Mouse (Mus musculus) frontal cortex, postnatal 14 days (tissue): Measurements from ENCODE around the gene Fpgt.

Experiments used
- DNase-seq, 2 experiments: peaks; one replicate each; pipeline ENCODE4 v3.0.0; 2022; ENCODE audit warnings: low spot score in 2 of 2

Fpgt gene

DNA sequence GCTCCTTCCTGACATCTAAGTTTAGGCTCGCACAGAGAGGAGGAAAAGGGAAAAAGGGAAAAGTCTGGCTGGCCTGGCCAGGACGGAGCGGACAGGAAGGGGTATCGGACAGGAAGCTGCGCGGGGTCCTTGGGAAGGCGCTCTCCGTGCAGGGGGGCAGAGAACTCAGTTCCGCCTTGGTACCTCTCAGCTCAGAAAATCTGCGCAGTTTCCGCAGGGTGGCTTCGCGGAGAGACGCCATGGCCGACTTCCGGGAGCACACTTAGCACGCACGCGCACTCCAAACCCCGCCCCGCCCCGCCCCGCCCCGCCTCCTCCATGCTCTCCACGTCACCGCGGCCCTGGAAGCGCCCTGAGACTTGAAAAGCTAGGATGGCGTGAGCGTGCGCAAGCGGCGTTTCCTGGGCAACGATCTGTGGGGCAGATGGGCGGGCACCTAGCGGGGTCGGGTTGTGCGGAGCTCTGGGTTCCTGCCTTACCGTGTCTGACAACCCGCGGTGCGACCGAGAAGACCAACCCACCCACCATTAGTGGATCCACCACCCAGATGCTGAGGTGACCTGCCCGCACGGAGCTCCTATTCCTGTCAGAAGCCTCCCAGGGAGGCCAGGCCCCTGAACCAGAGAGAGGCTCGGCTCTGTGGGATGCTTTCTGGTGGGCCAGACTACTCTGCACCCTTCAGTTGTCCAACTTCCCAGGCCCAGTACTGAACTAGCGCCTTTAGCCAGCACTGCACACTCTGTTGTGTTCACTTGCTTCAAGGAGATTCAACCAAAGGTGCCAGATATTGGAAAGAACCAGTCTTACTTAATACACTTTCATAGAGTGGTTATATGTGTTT, at the start of gene Fpgt, which contains the start of gene Lrriq3:
Gene Fpgt (minus strand): TSS at position 288 of the 841 bp plus-strand sequence.
Gene Lrriq3 (plus strand): TSS at position 319 of the 841 bp plus-strand sequence.
- peak; percentile 83 to 88 for DNase-seq

DNA sequence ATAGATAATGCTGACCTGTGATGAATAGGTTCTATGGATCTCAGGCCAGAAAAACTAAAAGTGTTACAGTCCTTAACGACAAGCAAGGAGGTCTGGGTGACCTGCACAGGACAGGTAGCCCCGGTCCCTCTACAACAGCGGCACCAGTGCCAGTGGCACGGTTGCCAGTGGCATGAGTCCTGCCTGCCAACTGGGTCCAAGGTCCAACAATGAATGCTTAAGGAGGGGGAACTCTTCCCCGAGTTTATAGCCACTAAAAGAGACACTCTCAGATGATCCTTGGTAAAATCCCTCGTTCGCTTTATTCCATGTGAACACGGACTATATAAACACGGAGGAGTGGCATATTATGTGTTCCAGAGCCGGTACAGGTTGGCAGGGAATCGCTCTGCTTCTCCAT, 47.8 kb upstream of the Fpgt start:
- DNase-seq: no peak

DNA sequence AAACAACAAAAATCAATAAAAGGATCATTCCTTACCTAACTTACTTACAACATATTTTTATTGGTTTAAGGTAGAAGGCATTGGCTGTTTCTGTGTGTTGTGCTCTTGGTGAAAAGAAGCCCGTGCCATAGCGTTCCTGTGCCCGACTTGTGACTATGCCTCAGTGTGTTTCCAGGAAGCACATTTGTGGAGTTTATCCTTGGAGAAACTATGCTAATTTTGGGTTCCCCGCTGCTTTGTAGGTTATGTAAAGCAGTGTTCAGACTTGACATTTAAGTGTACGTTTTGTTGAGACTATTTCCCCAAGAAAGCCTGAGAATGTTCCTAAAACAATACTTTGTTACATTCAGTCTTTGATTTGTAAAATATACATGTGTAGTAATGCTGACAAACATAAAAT, 44.5 kb upstream of the Fpgt start:
- no peak for DNase-seq

DNA sequence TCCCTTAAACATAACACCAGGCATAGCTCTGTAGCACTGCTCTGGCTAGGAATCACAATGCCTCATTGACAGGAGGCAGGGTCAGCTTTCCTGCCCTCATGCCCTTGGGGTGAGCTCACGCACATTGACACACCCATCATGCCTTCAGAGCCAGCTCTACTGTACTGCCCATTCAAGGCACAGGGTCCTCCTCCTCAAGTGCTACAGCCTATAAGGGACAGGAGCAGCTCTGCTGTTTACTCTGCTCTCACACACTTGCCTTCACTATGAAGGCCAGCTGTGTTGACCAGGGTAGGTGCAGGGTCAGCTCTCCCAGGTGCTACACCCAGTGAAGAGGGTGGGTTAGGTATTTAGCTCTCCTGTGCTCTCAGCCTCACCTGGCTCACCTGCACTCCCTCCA, 12.8 kb upstream of the Fpgt start:
- DNase-seq: no peak

DNA sequence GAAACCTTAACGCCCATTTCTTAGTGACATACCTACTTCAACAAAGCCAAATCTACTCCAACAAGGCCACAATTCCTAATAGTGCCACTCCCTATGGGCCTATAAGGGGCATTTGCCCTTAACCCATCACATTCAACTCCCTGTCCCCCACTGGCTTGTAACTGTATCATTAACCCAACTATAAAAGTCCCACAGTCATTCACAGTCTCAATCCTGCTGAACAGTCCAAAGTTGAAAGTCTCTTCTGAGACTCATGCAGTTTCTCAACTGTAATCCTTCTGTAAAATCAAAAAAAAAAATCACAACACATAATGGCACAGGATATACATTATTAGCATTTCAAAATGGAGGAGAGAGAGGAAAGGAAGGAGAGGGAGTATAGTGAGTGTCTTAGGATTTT, 6.1 kb upstream of the Fpgt start:
- no peak for DNase-seq

DNA sequence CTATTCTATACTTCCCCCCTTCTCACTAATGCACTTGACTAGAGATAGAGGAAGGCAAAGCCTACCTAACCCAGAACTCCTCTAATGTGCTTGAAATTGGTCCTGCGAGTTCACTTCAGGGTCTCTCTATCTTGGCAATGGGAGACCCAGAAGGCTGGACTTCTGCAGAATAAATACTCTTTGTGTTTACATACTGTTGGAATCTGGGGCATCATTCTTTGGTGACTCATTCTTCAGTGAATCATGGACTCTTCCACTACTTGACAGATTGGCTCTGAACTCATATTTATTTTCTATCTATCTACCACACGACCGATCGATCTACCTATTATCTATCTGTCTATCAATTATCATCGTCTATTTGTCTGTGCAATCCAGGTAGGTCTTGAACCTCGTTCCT, 1.1 kb downstream of the Fpgt start:
- no peak for DNase-seq

DNA sequence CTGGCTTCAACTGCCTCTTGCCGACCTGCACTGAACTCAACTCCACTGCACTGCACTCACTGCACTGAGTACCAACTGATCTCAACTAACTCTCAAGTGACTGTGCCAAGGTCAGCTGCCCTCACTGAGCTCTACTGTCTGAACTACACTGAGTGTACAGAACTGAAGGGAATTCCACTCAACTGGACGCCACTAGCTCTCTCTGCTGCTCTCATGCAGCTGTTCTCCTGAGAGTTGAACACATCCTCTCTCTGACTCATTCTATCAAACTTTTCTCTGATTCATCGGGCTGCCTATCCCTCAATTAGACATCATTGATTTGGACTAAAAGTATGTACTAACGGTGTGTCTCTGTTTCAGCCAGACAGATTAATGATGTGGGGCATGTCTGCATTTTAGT, 15.3 kb downstream of the Fpgt start:
- DNase-seq: no peak

DNA sequence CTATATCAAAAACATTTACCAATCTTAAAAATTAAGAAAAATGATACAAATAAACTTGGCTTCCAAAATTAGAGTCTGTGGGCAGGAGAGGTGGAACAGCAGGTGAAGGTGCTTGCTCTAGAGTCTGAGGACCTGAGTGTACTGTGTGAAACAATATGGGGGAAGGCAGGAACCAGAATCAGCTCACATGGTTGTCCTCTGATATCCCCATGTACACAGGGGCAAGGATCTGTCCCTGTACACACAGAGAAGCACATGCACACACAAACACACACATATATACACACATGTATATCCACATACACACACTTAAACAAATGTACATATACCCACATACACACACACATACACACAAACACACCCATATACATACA, 33.8 kb downstream of the Fpgt start:
- no peak for DNase-seq

DNA sequence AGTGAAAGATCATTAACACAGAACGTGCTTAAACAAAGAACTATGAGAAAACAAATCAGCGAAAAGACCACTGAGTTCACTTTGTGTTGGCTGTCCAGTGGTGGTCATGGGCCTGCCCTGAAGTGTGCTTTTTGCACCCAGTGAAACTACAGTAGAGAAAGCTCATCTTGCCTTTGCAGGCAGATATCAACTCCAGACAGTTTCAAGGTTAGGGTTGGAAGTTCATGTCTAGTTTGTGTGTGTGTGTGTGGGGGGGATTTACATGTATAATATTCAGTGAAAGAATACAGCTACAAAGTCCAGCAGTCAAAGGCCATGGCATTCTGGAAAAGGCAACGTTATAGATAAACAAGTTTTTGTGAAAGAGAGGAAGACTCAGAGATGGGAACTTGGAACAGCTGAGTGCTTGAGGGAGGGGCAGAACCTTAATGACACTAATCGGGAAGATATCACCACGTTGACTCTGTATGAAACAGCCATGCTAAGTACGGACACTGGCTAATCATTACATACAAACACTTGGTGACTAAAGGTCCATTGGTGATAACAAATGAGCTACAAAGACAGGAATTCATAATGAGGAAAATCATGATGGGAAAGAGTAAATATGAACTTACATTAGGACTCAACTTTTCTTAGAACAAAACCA, 34.3 kb downstream of the Fpgt start:
- no peak for DNase-seq

DNA sequence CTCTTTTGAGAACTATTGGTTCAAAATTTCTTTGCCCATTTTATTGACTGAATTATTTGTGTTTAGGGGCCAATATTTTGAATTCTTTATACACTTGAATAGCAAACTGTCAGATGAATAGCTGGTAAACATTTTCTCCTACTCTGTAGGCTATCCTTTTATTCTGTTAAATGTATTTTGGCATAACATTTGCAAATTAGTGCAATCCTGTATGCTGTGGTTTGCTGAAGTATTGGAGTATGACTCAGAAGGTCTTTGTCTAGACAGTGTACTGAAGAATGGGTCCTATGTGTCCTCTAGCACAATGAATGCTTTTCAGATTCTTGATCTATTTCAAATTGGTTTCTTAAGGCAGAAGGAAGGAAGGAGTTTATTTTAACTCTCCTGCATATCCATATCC, 35.6 kb downstream of the Fpgt start:
- no peak for DNase-seq

DNA sequence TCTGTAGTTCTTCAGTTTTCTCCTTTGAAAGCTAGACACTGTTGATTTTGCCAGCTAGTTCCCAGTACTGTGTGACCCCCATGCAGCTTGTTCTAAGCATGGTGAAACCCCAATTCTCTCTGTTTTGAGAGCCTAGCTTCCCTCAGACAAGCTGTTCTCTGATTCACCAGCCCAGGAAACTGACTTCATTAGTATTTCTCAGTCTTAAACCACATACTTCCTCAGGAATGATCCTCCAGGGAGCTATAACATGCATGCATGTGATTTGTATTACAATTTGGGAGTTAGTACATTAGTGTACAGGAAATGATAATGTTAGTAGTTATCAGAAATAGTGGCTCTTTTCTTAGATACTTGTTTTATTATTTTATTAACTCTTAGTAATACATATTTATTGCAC, 36.6 kb downstream of the Fpgt start:
- no peak for DNase-seq

DNA sequence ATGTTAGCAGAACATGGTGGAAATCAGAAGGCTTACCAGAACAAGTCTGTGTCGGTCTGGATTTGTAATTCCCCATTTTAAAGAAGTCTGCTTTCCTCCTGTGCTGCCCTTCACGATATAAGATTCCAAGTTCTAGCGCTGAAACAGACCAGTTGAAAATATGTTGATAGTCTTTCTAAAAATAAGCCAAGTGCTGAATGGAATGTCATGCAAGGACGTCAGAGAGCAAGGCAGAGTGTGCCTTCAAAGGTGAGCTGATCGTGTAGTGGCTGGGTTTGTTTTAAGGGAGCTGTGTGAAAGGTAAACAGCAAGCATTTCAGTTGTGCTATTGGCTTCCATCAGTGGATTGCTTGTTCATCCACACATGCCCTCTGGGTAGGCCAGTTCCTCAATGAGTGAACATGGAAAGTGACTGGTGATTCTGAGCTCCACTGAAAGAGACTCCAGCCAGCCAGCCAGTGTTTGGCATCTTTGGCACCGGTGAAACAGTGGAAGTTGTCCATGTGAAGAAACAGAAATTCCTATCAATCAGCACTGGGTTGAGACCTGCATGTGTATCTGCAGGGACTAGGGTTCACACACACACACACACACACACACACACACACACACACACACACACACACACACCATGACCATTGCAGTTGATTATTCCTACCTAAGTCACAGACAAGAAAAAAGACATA, 37.8 kb downstream of the Fpgt start, which contains the start of gene Tnni3k:
Gene Tnni3k (minus strand): TSS at position 177 of the 686 bp plus-strand sequence.
- DNase-seq: no peak

DNA sequence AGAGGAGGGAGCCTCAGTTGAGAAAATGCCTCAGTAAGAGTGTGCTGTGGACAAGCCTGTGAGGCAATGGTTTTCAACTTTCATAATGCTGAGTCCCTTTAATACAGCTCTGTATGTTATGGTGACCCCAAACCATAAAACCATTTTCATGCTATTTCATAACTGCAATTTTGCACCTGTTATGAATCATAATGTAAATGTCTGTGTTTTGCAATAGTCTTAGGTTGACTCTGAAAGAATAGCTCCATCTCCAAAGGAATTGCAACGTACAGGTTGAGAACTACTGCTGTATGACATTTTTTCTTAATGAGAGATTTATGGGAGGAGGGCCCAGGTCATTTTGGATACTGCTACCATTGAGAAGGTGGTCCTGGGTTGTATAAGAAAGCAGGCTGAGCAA, 40.0 kb downstream of the Fpgt start:
- DNase-seq: no peak

DNA sequence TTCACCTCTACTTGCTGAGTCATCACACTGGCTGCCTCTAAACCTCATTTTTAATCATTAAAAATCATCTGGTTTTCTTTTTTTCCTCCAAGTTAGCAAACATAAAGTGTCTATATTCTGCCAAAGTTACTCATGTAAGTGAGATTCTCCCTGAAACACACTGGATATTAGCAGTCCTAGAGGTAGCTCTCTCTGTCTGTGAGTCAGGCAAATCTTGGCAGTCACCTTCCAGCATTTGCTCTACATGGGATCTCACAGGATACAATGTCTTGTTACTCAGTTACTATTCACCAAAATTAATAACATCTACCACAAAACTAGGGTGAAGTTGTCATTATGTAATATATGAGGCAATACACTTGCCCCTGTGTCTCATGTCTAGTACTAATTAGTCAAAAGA, 41.2 kb downstream of the Fpgt start:
- DNase-seq: no peak

DNA sequence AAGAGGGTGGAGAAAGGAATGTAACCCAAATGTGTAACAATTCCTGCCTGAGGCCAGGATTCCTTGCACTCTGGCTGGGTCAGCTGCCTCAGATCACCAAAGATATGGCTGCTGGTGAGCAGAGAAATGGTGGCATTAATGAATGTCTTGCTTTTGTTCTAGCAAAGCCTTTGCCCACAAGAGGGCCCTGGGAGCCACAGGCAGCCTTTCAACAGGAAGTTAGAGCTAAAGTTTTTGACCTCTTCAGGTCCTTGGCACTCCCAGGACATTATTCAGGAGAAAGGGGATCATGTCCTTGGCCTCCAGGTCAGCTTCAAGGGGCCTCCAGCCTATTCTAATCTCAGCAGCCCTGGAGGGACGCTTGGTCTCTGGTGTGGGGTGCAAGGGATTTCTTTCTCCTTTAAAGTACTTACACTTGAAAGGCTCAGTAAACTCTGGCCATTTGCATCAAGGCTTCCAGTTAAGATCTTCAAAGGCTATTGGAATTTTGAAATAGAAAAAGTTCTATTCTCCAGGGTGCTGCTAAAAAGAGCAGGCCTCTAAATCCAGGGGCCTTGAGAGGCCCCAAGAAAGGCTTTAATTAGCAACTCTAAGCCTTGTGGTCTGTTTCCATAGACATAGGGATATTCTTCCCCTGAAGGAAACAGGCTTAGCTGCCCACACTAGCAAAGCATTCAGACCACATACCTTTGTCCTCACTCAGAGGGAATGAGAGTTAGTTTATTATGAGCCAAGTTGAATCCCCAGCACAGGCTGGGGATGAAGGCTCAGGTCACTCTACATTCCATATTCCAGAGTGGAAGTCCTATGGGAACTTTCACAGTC, 54.0 kb downstream of the Fpgt start:
- DNase-seq: no peak
